Mouse (Mus musculus) C2C12 (cell line): ENCODE data around the gene Rph3a.

Source experiments
- CEBPB ChIP-seq: IDR thresholded peaks from one replicate; pipeline ENCODE4 v1.6.1; 2011; ENCODE audit warnings: low read depth, mild to moderate bottlenecking, control low read depth, moderate library complexity
- CTCF ChIP-seq: IDR thresholded peaks from one replicate; pipeline ENCODE4 v1.5.1; 2011; ENCODE audit not compliant: control insufficient read depth, insufficient read depth, insufficient read length
- FOSL1 ChIP-seq: IDR thresholded peaks from one replicate; pipeline ENCODE4 v1.8.0; 2011; ENCODE audit warnings: mild to moderate bottlenecking, low read length; ENCODE audit not compliant: poor library complexity, insufficient read depth, severe bottlenecking
- MAX ChIP-seq: IDR thresholded peaks from one replicate; pipeline ENCODE4 v1.6.1; 2011; ENCODE audit warnings: mild to moderate bottlenecking, control low read depth
- MYOD1 ChIP-seq: IDR thresholded peaks from one replicate; pipeline ENCODE4 v1.6.1; 2011; ENCODE audit warnings: low read depth; ENCODE audit not compliant: control insufficient read depth, insufficient read length
- MYOG ChIP-seq: IDR thresholded peaks from one replicate; pipeline ENCODE4 v1.6.1; 2011; ENCODE audit not compliant: control insufficient read depth, insufficient read length; ENCODE audit errors: extremely low read depth
- USF1 ChIP-seq: IDR thresholded peaks from one replicate; pipeline ENCODE4 v1.6.1; 2011; ENCODE audit warnings: low read depth, mild to moderate bottlenecking, control low read depth, moderate library complexity

DNA sequence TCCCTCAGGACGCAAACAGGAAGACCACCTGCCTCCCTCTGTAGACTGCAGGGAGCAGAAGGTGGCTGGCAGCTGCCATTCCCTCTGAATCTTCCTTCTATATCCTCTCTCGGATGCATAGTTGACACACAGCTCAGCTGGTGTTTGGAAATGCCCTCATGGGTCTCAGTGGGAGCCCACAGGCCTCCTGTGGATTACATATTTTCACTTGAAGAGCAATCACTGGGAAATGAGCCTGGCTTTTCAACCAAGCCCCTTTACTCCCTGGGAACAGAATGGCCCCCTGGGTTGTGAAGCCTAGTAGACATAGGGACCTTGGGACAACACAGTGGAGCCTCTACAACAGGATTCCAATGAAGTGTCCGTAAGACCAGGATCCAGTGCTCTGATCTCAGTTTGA, 33.8 kb downstream of the Rph3a start:
- TF ChIP-seq CTCF (no peak), MAX (no peak), FOSL1 (no peak), USF1 (no peak), MYOG (no peak), CEBPB (no peak), MYOD1 (no peak)
